Mouse (Mus musculus): Measurements from ENCODE around the gene Fuk. TPM values are rescaled to one million over a fixed set of nuclear protein-coding genes. Genes with fewer than 3 reads are reported as not detected.
A peak's percentile ranks its signal among the peaks of the same experiment; 100 is the strongest.
"Not testable (repeated sequence)": the region's sequence is repeated elsewhere in the genome, so short reads cannot be mapped to it uniquely, and the experiment has no call there.

Gene Fuk
- polyA plus RNA-seq, 1 experiment from 2014 or later = 13.3 TPM

DNA sequence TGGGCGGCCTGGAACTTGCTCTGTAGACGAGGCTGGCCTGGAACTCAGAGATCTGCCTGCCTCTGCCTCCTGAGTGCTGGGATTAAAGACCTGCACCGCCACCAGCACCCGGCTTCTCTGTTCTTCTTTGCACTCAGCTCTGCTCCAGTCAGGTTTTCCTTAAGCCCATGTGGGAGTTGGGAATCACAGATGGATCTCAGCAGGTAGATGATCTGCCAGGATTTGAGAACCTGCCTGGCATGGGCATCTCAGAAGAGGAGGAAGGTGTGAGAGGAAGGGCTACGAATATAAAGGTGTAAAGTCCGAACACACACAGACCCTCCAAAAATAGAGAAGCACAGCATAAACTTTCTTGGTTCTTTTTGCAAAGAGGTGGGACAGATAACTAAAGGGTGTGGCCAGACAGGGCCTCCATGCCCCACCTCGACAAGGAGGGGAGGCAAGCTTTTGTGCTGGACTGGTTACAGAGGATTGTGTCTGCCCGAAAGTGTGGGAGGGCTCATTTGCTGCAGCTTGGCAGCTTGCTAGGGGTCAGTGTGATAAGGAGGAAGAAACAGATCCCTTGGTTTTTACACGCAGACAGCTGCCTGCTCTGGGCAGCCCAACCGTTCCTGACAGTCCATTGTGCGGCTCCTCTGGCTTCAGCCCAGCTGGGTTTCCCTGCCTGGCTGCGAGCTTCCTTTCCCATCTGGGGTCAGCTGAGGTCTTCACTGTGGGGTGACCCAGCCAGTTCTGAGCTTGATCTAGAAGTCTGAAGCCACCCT, 29.1 kb upstream of the Fuk start:
- Histone ChIP-seq H3K36me3 (0 out of 2 replicates have a peak, but pooled peaks cover 4% of the 10 kb centered on the region), H3K4me3 (replicated peaks) (no peak overlapping the region), H3K4me2 (no peak overlapping the region), H3K27ac (peak overlapping the region; percentile 59), H3K27me3 (no peaks in the 10 kb centered on the region), H3K9me3 (replicated peaks) (no peaks in the 10 kb centered on the region), H3K4me1 (peaks cover 29% of the 10 kb centered on the region), H3K9ac (no peak overlapping the region)
- peak; percentile 63 for ATAC-seq (replicated peaks; ENCODE audit: low FRiP score)
- 54% methylated on average over 12 of the region's 12 CpGs for WGBS

DNA sequence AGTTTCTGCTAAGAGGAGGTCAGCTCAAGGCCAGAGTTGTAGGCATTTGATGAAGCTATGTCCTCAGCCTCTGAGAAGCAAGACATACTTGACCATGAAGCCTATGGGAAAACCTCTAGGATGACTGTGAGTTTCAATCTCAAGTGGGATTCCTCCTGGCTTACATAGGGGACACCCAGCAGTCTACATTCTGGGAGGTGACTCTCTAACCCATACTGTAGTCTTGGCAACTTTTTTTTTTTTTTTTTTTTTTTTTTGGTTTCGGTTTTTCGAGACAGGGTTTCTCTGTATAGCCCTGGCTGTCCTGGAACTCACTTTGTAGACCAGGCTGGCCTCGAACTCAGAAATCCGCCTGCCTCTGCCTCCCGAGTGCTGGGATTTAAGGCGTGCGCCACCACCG, 27.4 kb upstream of the Fuk start:
- 87% methylated on average over 8 of the region's 8 CpGs for WGBS
- H3K36me3 ChIP-seq = not testable (repeated sequence)

DNA sequence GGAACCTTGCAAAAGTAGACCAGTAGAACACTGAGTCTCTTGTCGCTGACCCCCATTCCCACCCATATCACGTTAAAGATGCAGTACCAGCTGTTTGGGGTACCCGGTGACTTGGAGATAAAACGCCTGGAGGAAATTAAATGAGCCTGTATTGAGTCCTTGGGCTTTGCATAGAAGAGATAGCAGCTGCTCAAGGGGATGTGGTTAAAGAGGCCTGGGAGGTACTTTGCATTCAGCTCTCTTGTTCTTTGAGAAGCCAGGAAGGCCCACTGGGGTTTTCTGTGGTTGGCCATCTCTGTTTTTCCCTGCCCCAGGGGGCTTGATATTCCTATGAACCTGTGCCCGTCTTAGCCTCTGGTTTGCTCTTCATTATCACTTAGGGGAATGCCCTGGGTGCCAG, 26.8 kb upstream of the Fuk start:
- H3K4me3 ChIP-seq (replicated peaks) = no peak overlapping the region
- no peak for ATAC-seq (replicated peaks; ENCODE audit: low FRiP score)
- peaks cover 4% of the 10 kb centered on the region; the same call in 1 of the 2 replicates for H3K36me3 ChIP-seq
- no peak overlapping the region for H3K27ac ChIP-seq
- no peaks in the 10 kb centered on the region for H3K27me3 ChIP-seq
- peaks cover 36% of the 10 kb centered on the region for H3K4me1 ChIP-seq
- no peak overlapping the region for H3K9ac ChIP-seq
- no peaks in the 10 kb centered on the region for H3K9me3 ChIP-seq (replicated peaks)
- no peak overlapping the region for H3K4me2 ChIP-seq
- 73% methylated on average over 5 of the region's 5 CpGs for WGBS

More for the DNA sequence above, 27.4 kb upstream of the Fuk start:
- H3K4me1 ChIP-seq = peaks cover 36% of the 10 kb centered on the region
- not testable (repeated sequence) for H3K27me3 ChIP-seq; H3K9ac ChIP-seq; H3K9me3 ChIP-seq (replicated peaks); ATAC-seq (replicated peaks; ENCODE audit: low FRiP score); H3K4me3 ChIP-seq (replicated peaks); H3K27ac ChIP-seq; H3K4me2 ChIP-seq

DNA sequence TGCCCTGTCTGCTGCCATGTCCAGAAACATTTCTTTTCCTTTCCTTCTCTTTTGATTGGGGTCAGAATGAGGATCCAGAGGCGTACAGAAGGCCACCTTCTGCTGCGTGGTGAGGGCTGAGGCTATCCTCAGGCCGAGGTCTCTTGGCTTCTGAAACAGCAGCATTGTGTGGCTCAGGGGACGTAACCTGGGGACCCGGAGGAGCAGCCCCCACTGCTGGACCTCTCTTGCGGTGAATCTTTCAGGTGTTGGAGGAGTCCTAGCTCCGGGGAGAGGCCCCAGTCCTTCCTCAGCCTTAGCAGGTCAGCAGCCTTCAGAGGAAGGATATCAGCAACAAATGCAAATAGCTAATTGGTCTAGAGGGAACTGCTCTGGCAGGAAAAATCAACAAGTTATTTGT, 26.1 kb upstream of the Fuk start:
- peaks cover 36% of the 10 kb centered on the region for H3K4me1 ChIP-seq
- no peaks in the 10 kb centered on the region for H3K9me3 ChIP-seq (replicated peaks)
- no peak overlapping the region for H3K4me2 ChIP-seq
- no peak for ATAC-seq (replicated peaks; ENCODE audit: low FRiP score)
- no peak overlapping the region for H3K4me3 ChIP-seq (replicated peaks)
- H3K9ac ChIP-seq = no peak overlapping the region
- peaks cover 4% of the 10 kb centered on the region; the same call in 1 of the 2 replicates for H3K36me3 ChIP-seq
- no peak overlapping the region for H3K27ac ChIP-seq
- H3K27me3 ChIP-seq = no peaks in the 10 kb centered on the region
- 73% methylated on average over 7 of the region's 7 CpGs for WGBS

DNA sequence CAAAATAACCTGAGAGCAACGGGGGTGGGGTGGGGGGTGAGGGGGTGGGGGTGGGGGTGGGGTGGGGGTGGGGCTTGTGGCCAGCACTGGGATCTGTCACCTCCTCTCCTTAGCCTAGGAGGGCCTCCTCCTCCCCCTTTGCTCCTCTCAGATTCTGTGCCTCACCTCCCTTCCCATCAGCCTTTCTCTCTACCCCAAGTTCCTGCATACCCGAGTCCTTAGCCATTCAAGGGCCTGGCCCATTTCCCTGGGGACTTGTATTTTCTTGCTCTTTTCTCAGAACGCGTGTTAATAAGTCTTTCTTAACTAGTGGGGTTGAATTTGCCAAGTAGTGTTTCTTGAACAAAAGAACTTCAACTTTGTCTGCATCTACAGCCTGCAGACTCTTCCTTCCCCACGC, 24.4 kb upstream of the Fuk start:
- Histone ChIP-seq H3K9me3 (replicated peaks) (no peaks in the 10 kb centered on the region), H3K4me2 (no peak overlapping the region), H3K27ac (no peak overlapping the region), H3K36me3 (peaks cover 14% of the 10 kb centered on the region; the same call in 1 of the 2 replicates), H3K9ac (no peak overlapping the region), H3K27me3 (no peaks in the 10 kb centered on the region), H3K4me3 (replicated peaks) (no peak overlapping the region), H3K4me1 (peaks cover 37% of the 10 kb centered on the region)
- ATAC-seq (replicated peaks; ENCODE audit: low FRiP score) = no peak
- WGBS = 39% methylated on average over 5 of the region's 5 CpGs

DNA sequence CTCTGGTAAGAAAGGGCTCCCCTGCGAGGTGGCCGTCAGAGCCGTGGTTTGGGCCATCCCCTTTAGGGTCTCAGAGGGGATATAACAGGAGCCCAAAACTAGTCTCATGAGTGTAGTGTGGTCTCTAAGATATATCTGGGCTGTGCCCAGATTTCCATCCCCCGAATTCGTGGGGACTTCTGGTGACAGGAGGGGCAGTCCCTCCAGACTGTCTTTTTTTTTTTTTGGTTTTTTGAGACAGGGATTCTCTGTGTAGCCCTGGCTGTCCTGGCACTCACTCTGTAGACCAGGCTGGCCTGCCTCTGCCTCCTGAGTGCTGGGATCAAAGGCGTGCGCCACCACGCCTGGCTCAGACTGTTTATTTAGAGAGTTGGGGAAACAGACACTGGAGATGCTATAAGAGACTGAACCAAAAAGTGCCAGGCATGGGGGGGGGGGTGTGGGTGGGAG, 23.4 kb upstream of the Fuk start:
- H3K4me3 ChIP-seq (replicated peaks) = no peak overlapping the region
- no peak overlapping the region for H3K27ac ChIP-seq
- 70% methylated on average over 8 of the region's 8 CpGs for WGBS
- ATAC-seq (replicated peaks; ENCODE audit: low FRiP score) = no peak
- H3K4me2 ChIP-seq = no peak overlapping the region
- no peak overlapping the region for H3K9ac ChIP-seq
- peaks cover 38% of the 10 kb centered on the region for H3K4me1 ChIP-seq
- H3K36me3 ChIP-seq = peaks cover 13% of the 10 kb centered on the region; the same call in 1 of the 2 replicates
- H3K9me3 ChIP-seq (replicated peaks) = no peaks in the 10 kb centered on the region
- no peaks in the 10 kb centered on the region for H3K27me3 ChIP-seq

DNA sequence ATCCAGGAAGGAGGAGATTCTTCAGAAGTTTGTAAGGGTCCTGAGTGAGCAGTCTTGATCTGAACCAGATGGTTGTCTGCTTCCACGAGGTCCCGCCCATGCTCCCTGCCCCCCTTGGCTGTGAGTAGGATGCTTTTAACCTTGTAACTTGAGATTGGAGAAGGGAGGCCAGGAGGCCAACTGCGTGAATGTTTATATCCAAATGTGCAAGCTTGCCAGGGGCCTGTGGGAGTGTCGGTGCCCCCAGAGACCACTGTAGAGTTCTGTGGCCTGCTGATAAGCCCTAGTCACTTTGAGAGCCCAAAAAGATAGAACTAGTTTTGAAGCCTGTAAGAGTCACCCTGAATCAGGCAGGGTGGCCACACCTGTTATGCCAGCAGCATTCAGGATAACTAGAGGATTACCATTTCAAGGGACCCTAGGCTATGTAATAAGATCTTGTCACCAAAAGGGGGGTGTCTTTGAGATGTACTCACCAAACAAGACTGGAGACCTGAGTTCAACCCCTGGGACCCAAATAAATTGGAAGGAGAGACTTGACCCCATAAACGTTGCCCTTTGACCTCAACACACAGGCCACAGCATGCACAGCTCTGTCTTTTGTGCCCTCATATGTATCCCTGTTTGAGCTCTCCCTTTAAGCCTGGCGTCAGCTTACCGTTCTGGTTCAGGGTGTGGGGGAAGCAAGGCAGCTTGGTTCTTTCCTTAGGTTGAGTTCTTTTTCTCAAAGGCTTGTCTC, 19.4 kb upstream of the Fuk start:
- H3K4me3 ChIP-seq (replicated peaks) = peak overlapping the region; percentile 91
- ATAC-seq (replicated peaks; ENCODE audit: low FRiP score) = peak; percentile 19
- WGBS = 11% methylated on average over 7 of the region's 7 CpGs
- peaks cover 55% of the 10 kb centered on the region for H3K4me1 ChIP-seq
- H3K27ac ChIP-seq = peak overlapping the region; percentile 84
- no peaks in the 10 kb centered on the region for H3K9me3 ChIP-seq (replicated peaks)
- peak overlapping the region; percentile 84 for H3K4me2 ChIP-seq
- peak overlapping the region; percentile 88 for H3K9ac ChIP-seq
- H3K36me3 ChIP-seq = peaks cover 9% of the 10 kb centered on the region; the same call in 1 of the 2 replicates
- no peaks in the 10 kb centered on the region for H3K27me3 ChIP-seq

DNA sequence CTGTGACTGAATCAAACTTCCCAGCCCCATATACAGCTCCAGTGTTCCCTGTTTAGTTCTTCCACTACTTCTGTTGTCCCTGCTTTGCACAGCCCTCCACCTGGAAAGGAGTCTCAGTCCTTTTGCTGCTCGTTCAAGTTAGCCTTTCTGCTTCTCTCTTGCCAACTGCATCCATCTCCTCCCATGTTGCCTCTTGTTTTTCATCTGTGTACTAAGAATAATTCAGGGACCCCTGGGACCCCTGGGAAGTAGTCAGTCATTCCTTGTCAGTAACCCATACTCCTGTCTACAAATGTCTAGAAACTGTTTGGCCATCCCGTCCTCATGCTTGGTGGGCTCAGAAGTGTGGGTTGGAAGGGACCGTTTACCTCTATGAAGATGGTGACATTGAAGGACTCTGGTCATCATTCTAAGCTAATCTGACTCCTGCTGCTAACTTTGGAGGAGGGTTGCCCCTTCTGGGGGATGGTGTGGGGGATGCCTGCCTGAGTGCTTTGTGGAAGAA, 18.5 kb upstream of the Fuk start:
- Histone ChIP-seq H3K9ac (peak overlapping the region; percentile 88), H3K36me3 (peaks cover 9% of the 10 kb centered on the region; the same call in 1 of the 2 replicates), H3K27me3 (no peaks in the 10 kb centered on the region), H3K9me3 (replicated peaks) (no peaks in the 10 kb centered on the region), H3K4me1 (peaks cover 49% of the 10 kb centered on the region), H3K4me2 (peak overlapping the region; percentile 84), H3K27ac (peak overlapping the region; percentile 84), H3K4me3 (replicated peaks) (peak overlapping the region; percentile 91)
- ATAC-seq (replicated peaks; ENCODE audit: low FRiP score) = no peak
- WGBS = 9% methylated on average over 3 of the region's 3 CpGs

DNA sequence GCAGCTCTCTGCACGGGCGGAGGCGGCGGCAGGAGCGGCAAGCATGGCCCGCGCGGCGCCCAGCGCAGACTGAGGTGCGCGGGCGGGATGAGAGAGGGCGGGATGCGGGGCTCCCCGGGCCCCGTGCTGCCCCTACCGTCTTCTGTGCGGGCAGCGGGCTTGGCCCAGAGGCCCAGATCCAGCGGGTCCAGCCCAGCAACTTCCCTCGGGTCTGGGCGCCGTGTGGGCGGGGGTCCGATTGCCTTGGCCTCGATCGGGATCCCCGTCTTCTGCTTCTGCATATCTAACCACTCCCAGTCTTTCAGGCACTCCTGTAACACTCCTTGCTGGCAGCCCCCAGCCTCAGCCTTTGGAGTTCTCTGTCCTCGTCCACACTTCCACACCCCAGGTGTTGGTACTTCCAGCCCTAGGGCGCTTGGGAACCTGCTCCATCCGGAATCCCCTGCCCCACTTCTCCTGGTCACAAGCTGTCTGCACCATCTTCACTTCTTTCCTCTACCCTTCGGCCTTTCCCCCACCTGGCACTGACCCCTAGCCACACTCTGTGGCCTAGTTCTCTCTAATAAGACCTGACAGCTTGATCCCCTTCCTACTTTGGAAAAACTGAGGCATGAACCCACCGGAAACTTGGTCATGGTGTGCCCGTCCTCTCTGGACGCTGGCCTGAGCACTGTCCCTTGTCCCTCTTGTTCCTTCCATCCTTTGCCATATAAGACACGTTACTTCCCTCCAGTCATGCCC, 17.9 kb upstream of the Fuk start:
- peak overlapping the region; percentile 91 for H3K4me3 ChIP-seq (replicated peaks)
- peaks cover 45% of the 10 kb centered on the region for H3K4me1 ChIP-seq
- H3K9ac ChIP-seq = peak overlapping the region; percentile 88
- peak overlapping the region; percentile 84 for H3K27ac ChIP-seq
- H3K9me3 ChIP-seq (replicated peaks) = no peaks in the 10 kb centered on the region
- H3K27me3 ChIP-seq = no peaks in the 10 kb centered on the region
- peaks cover 9% of the 10 kb centered on the region; the same call in 1 of the 2 replicates for H3K36me3 ChIP-seq
- WGBS = 2% methylated on average over 31 of the region's 37 CpGs
- peak; percentile 44 for ATAC-seq (replicated peaks; ENCODE audit: low FRiP score)
- peak overlapping the region; percentile 84 for H3K4me2 ChIP-seq

DNA sequence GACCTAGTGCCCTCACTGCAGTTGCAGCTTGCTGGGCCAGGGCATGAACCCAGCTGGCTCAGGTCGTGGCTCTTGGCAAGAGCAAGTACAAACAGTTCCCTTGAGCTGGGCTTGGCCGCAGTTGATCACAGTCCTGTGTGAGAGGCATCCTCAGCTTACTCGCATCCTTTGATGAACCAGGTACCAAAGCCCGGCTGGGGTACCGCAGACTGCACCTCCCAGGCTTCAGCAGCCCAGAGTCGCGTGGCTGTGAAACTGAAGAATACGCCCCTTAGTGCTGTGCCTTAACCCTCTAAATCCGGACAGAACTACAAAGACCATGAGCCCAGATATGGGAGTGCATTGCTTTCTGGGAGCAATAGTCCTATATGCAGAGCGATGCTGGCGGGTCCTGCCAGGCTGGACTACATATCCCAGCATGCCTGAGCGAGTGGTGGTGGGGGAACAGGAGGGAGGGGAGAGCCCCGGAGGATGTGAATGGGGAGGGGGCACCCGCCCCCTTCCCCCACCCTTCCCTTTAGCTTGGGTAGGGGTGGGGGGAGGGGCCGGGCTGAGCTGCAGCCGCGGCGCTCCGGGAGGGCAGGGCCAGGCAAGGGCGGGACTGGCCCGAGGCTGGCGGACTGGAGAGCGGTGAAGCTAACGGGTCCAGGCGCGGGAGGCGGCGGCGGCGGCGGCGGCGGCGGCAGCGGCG, 17.2 kb upstream of the Fuk start, which contains the start of gene St3gal2:
TSS of gene St3gal2 (plus strand) at position 582 of the 691 bp plus-strand sequence.
- under 1% methylated on average over 25 of the region's 36 CpGs for WGBS
- Histone ChIP-seq H3K9ac (peak within 1 kb of the TSS; percentile 88), H3K27ac (peak within 1 kb of the TSS; percentile 84), H3K4me3 (replicated peaks) (peak within 1 kb of the TSS; percentile 91), H3K36me3 (peaks cover 9% of the 10 kb centered on the region; the same call in 1 of the 2 replicates), H3K4me2 (peak within 1 kb of the TSS; percentile 84), H3K9me3 (replicated peaks) (no peaks in the 10 kb centered on the region), H3K27me3 (no peaks in the 10 kb centered on the region), H3K4me1 (peaks cover 45% of the 10 kb centered on the region)
- ATAC-seq (replicated peaks; ENCODE audit: low FRiP score) = peak; percentile 96

DNA sequence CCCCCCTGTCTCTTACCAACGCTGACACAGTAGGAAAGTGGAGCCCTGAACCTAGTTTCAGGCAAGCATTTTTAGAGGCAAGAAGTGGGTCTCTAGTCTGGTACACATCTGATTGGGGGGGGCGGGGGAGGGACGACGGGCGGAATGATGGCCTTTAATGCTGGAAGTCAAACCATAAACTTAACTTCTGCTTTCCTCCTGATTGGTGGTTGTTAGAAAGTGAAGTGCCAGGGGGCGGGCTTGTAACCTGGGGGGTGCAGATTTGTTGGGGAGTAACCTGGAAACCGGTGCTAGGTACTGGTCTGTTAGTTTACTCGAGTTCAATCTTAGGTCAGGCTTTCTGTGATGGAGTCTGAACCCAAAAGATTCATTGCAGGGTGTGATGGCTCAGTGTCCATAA, 16.2 kb upstream of the Fuk start:
- Histone ChIP-seq H3K36me3 (peaks cover 9% of the 10 kb centered on the region; the same call in 1 of the 2 replicates), H3K9ac (no peak overlapping the region), H3K9me3 (replicated peaks) (no peaks in the 10 kb centered on the region), H3K4me3 (replicated peaks) (no peak overlapping the region), H3K4me1 (peaks cover 45% of the 10 kb centered on the region), H3K4me2 (0 out of 2 replicates have a peak overlapping the region, but pooled peaks have one; percentile 84), H3K27me3 (no peaks in the 10 kb centered on the region), H3K27ac (0 out of 2 replicates have a peak overlapping the region, but pooled peaks have one; percentile 59)
- WGBS = 32% methylated on average over 8 of the region's 8 CpGs
- ATAC-seq (replicated peaks; ENCODE audit: low FRiP score) = no peak
